Mouse (Mus musculus) central nervous system, embryonic 14 days (tissue): ENCODE data around the gene Rfx1. TPM values are rescaled to one million over a fixed set of nuclear protein-coding genes. Genes with fewer than 3 reads are reported as not detected.

Experiments used
- polyA plus RNA-seq: library from polyadenylated mRNA; depleted of rRNA; stranded (reverse); fragments of >200 nt; gene quantifications from 2 replicates; pipeline ENCODE4 v1.2.3, GENCODE M21; 2012; rRNA removed

The Rfx1 gene
- polyA plus RNA-seq: 30.3 and 36.4 TPM in 2 replicates

DNA sequence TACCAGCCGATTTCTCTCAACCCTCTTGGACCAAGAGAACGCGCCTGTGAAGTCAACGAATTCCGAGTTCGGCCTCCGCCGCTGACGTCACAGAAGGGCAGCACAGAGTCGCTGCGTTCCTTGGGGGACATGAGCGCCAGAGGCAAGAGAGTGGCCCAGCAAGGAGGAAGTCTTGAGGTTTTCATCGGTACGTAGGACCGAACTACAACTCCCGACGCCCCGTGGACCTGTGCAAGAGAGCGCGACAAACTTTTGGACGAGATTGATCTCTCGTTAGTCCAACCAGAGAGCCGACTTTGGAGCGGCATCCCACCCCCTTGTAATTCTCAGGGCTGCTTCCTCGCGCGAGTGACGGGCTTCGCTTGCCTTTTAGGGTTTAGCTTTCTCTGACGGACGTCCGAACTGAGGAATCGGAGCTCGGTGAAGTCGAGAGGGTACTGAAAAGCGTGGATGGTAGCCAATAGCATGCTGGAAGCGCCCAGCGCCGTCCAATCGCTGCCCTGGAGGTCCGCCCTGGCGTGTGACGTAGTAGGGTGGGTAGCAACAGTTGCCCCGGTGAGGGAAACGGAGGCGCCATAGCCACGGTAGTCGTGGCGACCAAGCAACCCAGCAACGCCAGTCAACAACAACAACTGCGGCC lies at the start of gene Rfx1:
Gene Rfx1, plus strand, starts transcription at position 544 of the 640 bp plus-strand sequence.

DNA sequence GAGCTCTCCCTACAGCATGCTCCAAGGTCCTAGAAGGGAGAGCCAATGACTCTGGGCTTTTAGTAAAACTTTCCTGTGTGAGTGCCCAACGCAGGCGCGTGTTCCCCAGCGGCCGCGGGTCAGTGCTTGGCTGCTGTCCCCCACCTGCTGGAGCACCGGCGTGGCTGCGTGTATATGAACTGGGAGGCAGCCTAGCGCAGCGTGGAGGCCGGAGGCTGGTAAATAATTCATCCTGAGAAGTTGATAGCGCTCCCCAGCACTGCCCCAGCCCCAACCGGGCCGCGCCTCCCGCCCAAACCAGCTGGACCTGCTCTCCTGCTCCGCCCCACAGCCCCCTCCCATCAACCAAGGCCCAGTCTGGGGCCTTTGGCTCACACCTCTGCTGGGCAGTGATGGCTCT lies 45.5 kb upstream of the Rfx1 start, which contains the start of gene Palm3:
Gene Palm3, plus strand, starts transcription at position 376 of the 400 bp plus-strand sequence.

GRCm38 (mm10) chr8:84042066-84042947 lies 24.3 kb upstream of the Rfx1 start, which contains the start of gene Il27ra:
TSS of gene Il27ra (minus strand) at chr8:84042589.

DNA sequence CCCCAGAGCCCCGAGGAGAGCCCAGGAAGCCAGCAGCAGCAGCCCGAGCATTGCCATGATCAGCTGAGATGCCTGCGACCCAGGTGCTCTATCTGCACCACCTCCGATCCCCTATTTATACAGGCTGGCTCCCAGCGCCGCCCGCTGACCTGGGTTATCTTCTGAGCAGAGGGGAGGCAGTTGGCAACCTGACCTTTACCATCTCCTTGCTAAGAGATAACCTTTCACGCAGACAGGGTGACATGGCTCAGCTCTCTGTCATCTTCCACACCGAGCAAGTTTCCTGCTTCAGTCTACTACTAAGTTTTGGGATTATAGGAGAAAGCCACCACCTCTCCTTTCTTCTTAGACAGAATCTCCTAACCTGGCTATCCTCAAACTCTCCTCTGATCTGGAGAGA lies 21.7 kb upstream of the Rfx1 start, which contains the start of gene Rln3:
Gene Rln3, minus strand, starts transcription at position 101 of the 400 bp plus-strand sequence.

GRCm38 (mm10) chr8:84065037-84065436 lies 1.6 kb upstream of the Rfx1 start, which contains the start of gene Gm10643:
TSS of gene Gm10643 (minus strand) at chr8:84065137.

GRCm38 (mm10) chr8:84104697-84105609 lies 38.3 kb downstream of the Rfx1 start, which contains the start of gene Dcaf15:
TSS of gene Dcaf15 (minus strand) at chr8:84104768.

GRCm38 (mm10) chr8:84125656-84126055 lies 59.0 kb downstream of the Rfx1 start, which contains the start of gene Podnl1:
TSS of gene Podnl1 (plus strand) at chr8:84125989.

Other genes starting within 250 kb of the Rfx1 start
- gene Adgrl1, start 166.7 kb upstream of the Rfx1 start, polyA plus RNA-seq: 200 and 205 TPM in 2 replicates
- 0.63 and 0.70 TPM in 2 replicates for gene Gm10644, start 111.6 kb upstream of the Rfx1 start, polyA plus RNA-seq
- gene Asf1b, start 111.3 kb upstream of the Rfx1 start, polyA plus RNA-seq: 29.1 and 31.7 TPM in 2 replicates
- gene Prkaca, start 93.8 kb upstream of the Rfx1 start, polyA plus RNA-seq: 120 and 126 TPM in 2 replicates
- 80.0 and 80.3 TPM in 2 replicates for gene Samd1, start 69.2 kb upstream of the Rfx1 start, polyA plus RNA-seq
- 0.45 and 0.88 TPM in 2 replicates for gene 1700067K01Rik, start 65.3 kb upstream of the Rfx1 start, polyA plus RNA-seq
- gene 2210011C24Rik, start 54.7 kb upstream of the Rfx1 start, polyA plus RNA-seq: 0.12 and 0.15 TPM in 2 replicates
- gene Palm3, start 45.4 kb upstream of the Rfx1 start, polyA plus RNA-seq: 3.1 and 4.9 TPM in 2 replicates
- gene Il27ra, start 24.2 kb upstream of the Rfx1 start, polyA plus RNA-seq: 0.50 and 0.90 TPM in 2 replicates
- gene Rln3, start 21.8 kb upstream of the Rfx1 start, polyA plus RNA-seq: 0.10 and 0.39 TPM in 2 replicates
- 2.6 TPM in 2 replicates for gene Gm10643, start 1.7 kb upstream of the Rfx1 start, polyA plus RNA-seq
- 110 and 117 TPM in 2 replicates for gene Dcaf15, start 37.9 kb downstream of the Rfx1 start, polyA plus RNA-seq
- gene Podnl1, start 59.2 kb downstream of the Rfx1 start, polyA plus RNA-seq: 0.18 and 0.85 TPM in 2 replicates
- gene Cc2d1a, start 81.1 kb downstream of the Rfx1 start, polyA plus RNA-seq: 40.1 and 44.7 TPM in 2 replicates
- 2.1 and 2.6 TPM in 2 replicates for gene 4930432K21Rik, start 81.2 kb downstream of the Rfx1 start, polyA plus RNA-seq
- 7.3 and 8.5 TPM in 2 replicates for gene Nanos3, start 118.4 kb downstream of the Rfx1 start, polyA plus RNA-seq
- gene Zswim4, start 170.2 kb downstream of the Rfx1 start, polyA plus RNA-seq: 46.8 and 54.4 TPM in 2 replicates
- 236 and 241 TPM in 2 replicates for gene D8Ertd738e, start 182.9 kb downstream of the Rfx1 start, polyA plus RNA-seq
- 36.9 and 41.9 TPM in 2 replicates for gene Mri1, start 190.5 kb downstream of the Rfx1 start, polyA plus RNA-seq
- 49.7 and 56.7 TPM in 2 replicates for gene Ccdc130, start 203.5 kb downstream of the Rfx1 start, polyA plus RNA-seq